Mouse (Mus musculus): ENCODE results near the gene Arhgap32. TPM values are rescaled to one million over a fixed set of nuclear protein-coding genes. Genes with fewer than 3 reads are reported as not detected.
"Not testable (repeated sequence)": the region's sequence is repeated elsewhere in the genome, so short reads cannot be mapped to it uniquely, and the experiment has no call there.

Arhgap32 gene
- polyA plus RNA-seq, 1 experiment from 2014 or later = 4.2 TPM

GRCm38 (mm10) chr9:32104670-32105069 is 11.3 kb upstream of the Arhgap32 start:
- Histone ChIP-seq H3K27ac (replicated peaks) (no peak overlapping the region), H3K27me3 (ENCODE audit: low read depth, poor library complexity, severe bottlenecking) (no peaks in the 10 kb centered on the region), H3K9me3 (replicated peaks) (no peaks in the 10 kb centered on the region), H3K4me1 (0 out of 2 replicates have a peak, but pooled peaks cover 4% of the 10 kb centered on the region), H3K36me3 (no peaks in the 10 kb centered on the region), H3K4me3 (no peak overlapping the region)
- DNase-seq (ENCODE audit: low spot score) = no peak
- WGBS = 91% methylated on average over 8 of the region's 8 CpGs

- no peaks in the 10 kb centered on the region for H3K9me3 ChIP-seq (replicated peaks)
- no peak for DNase-seq (ENCODE audit: low spot score)
- H3K4me3 ChIP-seq = no peak overlapping the region
- 85% methylated on average over 2 of the region's 2 CpGs for WGBS
- H3K27me3 ChIP-seq (ENCODE audit: low read depth, poor library complexity, severe bottlenecking) = no peaks in the 10 kb centered on the region
- no peaks in the 10 kb centered on the region for H3K36me3 ChIP-seq
- H3K27ac ChIP-seq (replicated peaks) = no peak overlapping the region
- no peaks in the 10 kb centered on the region for H3K4me1 ChIP-seq
Observed at GRCm38 (mm10) chr9:32110376-32110775, 5.6 kb upstream of the Arhgap32 start.

GRCm38 (mm10) chr9:32116272-32116671 is 336 bp downstream of the Arhgap32 start:
- H3K4me1 ChIP-seq = 0 out of 2 replicates have a peak, but pooled peaks cover 3% of the 10 kb centered on the region
- H3K4me3 ChIP-seq = no peak overlapping the region
- H3K27ac ChIP-seq (replicated peaks) = no peak overlapping the region
- WGBS = 92% methylated on average over 5 of the region's 5 CpGs
- DNase-seq (ENCODE audit: low spot score) = no peak
- no peaks in the 10 kb centered on the region for H3K27me3 ChIP-seq (ENCODE audit: low read depth, poor library complexity, severe bottlenecking)
- H3K9me3 ChIP-seq (replicated peaks) = peaks cover 5% of the 10 kb centered on the region; the same call in 1 of the 2 replicates
- H3K36me3 ChIP-seq = peaks cover 6% of the 10 kb centered on the region

GRCm38 (mm10) chr9:32117876-32118275 is 1.9 kb downstream of the Arhgap32 start:
- H3K9me3 ChIP-seq (replicated peaks) = peaks cover 5% of the 10 kb centered on the region; the same call in 1 of the 2 replicates
- no peak overlapping the region for H3K27ac ChIP-seq (replicated peaks)
- H3K36me3 ChIP-seq = peaks cover 9% of the 10 kb centered on the region
- no peak for DNase-seq (ENCODE audit: low spot score)
- no peaks in the 10 kb centered on the region for H3K27me3 ChIP-seq (ENCODE audit: low read depth, poor library complexity, severe bottlenecking)
- H3K4me3 ChIP-seq = no peak overlapping the region
- WGBS = 78% methylated on average over 4 of the region's 4 CpGs
- H3K4me1 ChIP-seq = 0 out of 2 replicates have a peak, but pooled peaks cover 3% of the 10 kb centered on the region

- peaks cover 9% of the 10 kb centered on the region for H3K36me3 ChIP-seq
- no peaks in the 10 kb centered on the region for H3K27me3 ChIP-seq (ENCODE audit: low read depth, poor library complexity, severe bottlenecking)
- H3K27ac ChIP-seq (replicated peaks) = no peak overlapping the region
- no peak overlapping the region for H3K4me3 ChIP-seq
- H3K4me1 ChIP-seq = 0 out of 2 replicates have a peak, but pooled peaks cover 3% of the 10 kb centered on the region
- no peak for DNase-seq (ENCODE audit: low spot score)
- H3K9me3 ChIP-seq (replicated peaks) = peaks cover 5% of the 10 kb centered on the region; the same call in 1 of the 2 replicates
Observed at GRCm38 (mm10) chr9:32118433-32118832, 2.5 kb downstream of the Arhgap32 start.

GRCm38 (mm10) chr9:32119586-32119985 is 3.6 kb downstream of the Arhgap32 start:
- 0 out of 2 replicates have a peak, but pooled peaks cover 3% of the 10 kb centered on the region for H3K4me1 ChIP-seq
- H3K4me3 ChIP-seq = no peak overlapping the region
- 94% methylated on average over 6 of the region's 6 CpGs for WGBS
- peaks cover 9% of the 10 kb centered on the region for H3K36me3 ChIP-seq
- H3K27me3 ChIP-seq (ENCODE audit: low read depth, poor library complexity, severe bottlenecking) = no peaks in the 10 kb centered on the region
- peaks cover 5% of the 10 kb centered on the region; the same call in 1 of the 2 replicates for H3K9me3 ChIP-seq (replicated peaks)
- H3K27ac ChIP-seq (replicated peaks) = no peak overlapping the region
- DNase-seq (ENCODE audit: low spot score) = no peak

GRCm38 (mm10) chr9:32120162-32120561 is 4.2 kb downstream of the Arhgap32 start:
- WGBS = 90% methylated on average over 1 of the region's 1 CpGs
- DNase-seq (ENCODE audit: low spot score) = no peak
- Histone ChIP-seq H3K27ac (replicated peaks) (no peak overlapping the region), H3K9me3 (replicated peaks) (peaks cover 5% of the 10 kb centered on the region; the same call in 1 of the 2 replicates), H3K4me1 (0 out of 2 replicates have a peak, but pooled peaks cover 3% of the 10 kb centered on the region), H3K27me3 (ENCODE audit: low read depth, poor library complexity, severe bottlenecking) (no peaks in the 10 kb centered on the region), H3K36me3 (peaks cover 9% of the 10 kb centered on the region), H3K4me3 (no peak overlapping the region)

- not testable (repeated sequence) for H3K4me3 ChIP-seq; H3K4me1 ChIP-seq; H3K27me3 ChIP-seq (ENCODE audit: low read depth, poor library complexity, severe bottlenecking); H3K27ac ChIP-seq (replicated peaks); H3K36me3 ChIP-seq; H3K9me3 ChIP-seq (replicated peaks); DNase-seq (ENCODE audit: low spot score)
- 96% methylated on average over 13 of the region's 13 CpGs for WGBS
Observed at GRCm38 (mm10) chr9:32121271-32121670, 5.3 kb downstream of the Arhgap32 start.

GRCm38 (mm10) chr9:32136195-32136594 is 20.3 kb downstream of the Arhgap32 start:
- Histone ChIP-seq H3K27me3 (ENCODE audit: low read depth, poor library complexity, severe bottlenecking) (no peaks in the 10 kb centered on the region), H3K4me3 (no peak overlapping the region), H3K36me3 (no peaks in the 10 kb centered on the region), H3K4me1 (no peaks in the 10 kb centered on the region), H3K9me3 (replicated peaks) (no peaks in the 10 kb centered on the region), H3K27ac (replicated peaks) (no peak overlapping the region)
- DNase-seq (ENCODE audit: low spot score) = no peak

GRCm38 (mm10) chr9:32136680-32137295 is 20.9 kb downstream of the Arhgap32 start:
- Histone ChIP-seq H3K36me3 (no peaks in the 10 kb centered on the region), H3K27ac (replicated peaks) (no peak overlapping the region), H3K27me3 (ENCODE audit: low read depth, poor library complexity, severe bottlenecking) (no peaks in the 10 kb centered on the region), H3K4me3 (no peak overlapping the region), H3K4me1 (no peaks in the 10 kb centered on the region), H3K9me3 (replicated peaks) (no peaks in the 10 kb centered on the region)
- 84% methylated on average over 11 of the region's 11 CpGs for WGBS
- no peak for DNase-seq (ENCODE audit: low spot score)

GRCm38 (mm10) chr9:32137697-32138426 is 21.9 kb downstream of the Arhgap32 start:
- DNase-seq (ENCODE audit: low spot score) = no peak
- Histone ChIP-seq H3K27ac (replicated peaks) (no peak overlapping the region), H3K4me3 (no peak overlapping the region), H3K4me1 (no peaks in the 10 kb centered on the region), H3K36me3 (no peaks in the 10 kb centered on the region), H3K27me3 (ENCODE audit: low read depth, poor library complexity, severe bottlenecking) (no peaks in the 10 kb centered on the region), H3K9me3 (replicated peaks) (no peaks in the 10 kb centered on the region)
- WGBS = 92% methylated on average over 14 of the region's 14 CpGs

- Histone ChIP-seq H3K4me3 (no peak overlapping the region), H3K36me3 (no peaks in the 10 kb centered on the region), H3K9me3 (replicated peaks) (no peaks in the 10 kb centered on the region), H3K4me1 (no peaks in the 10 kb centered on the region), H3K27ac (replicated peaks) (no peak overlapping the region), H3K27me3 (ENCODE audit: low read depth, poor library complexity, severe bottlenecking) (no peaks in the 10 kb centered on the region)
- DNase-seq (ENCODE audit: low spot score) = no peak
- WGBS = 96% methylated on average over 5 of the region's 5 CpGs
Observed at GRCm38 (mm10) chr9:32138616-32139015, 22.7 kb downstream of the Arhgap32 start.

GRCm38 (mm10) chr9:32139641-32140040 is 23.7 kb downstream of the Arhgap32 start:
- no peak overlapping the region for H3K4me3 ChIP-seq
- H3K4me1 ChIP-seq = no peaks in the 10 kb centered on the region
- no peak for DNase-seq (ENCODE audit: low spot score)
- no peaks in the 10 kb centered on the region for H3K36me3 ChIP-seq
- no peak overlapping the region for H3K27ac ChIP-seq (replicated peaks)
- no peaks in the 10 kb centered on the region for H3K27me3 ChIP-seq (ENCODE audit: low read depth, poor library complexity, severe bottlenecking)
- no peaks in the 10 kb centered on the region for H3K9me3 ChIP-seq (replicated peaks)
- 87% methylated on average over 5 of the region's 5 CpGs for WGBS

Data from midbrain, embryonic 10.5 days (tissue).